Mouse (Mus musculus) liver, postnatal 0 days (tissue): ENCODE data around the gene Tspyl1. TPM values are rescaled to one million over a fixed set of nuclear protein-coding genes. Genes with fewer than 3 reads are reported as not detected.

ENCODE experiments used
- ATAC-seq: fragments of 200-750 bp; cut with Nextera tagmentation; 2 replicates; pipeline ENCODE4 v1.8.0; 2017; ENCODE audit warnings: mild to moderate bottlenecking, moderate library complexity
- DNase-seq: peaks from one replicate; pipeline ENCODE4 v3.0.0-alpha.2; 2016
- H3K27ac ChIP-seq: fragments of 300-500 bp; sonication (generic); 2 replicates; pipeline ENCODE4 v1.5.1; 2014; ENCODE audit warnings: antibody characterized with exemption, moderate library complexity, mild to moderate bottlenecking, low read depth
- H3K27me3 ChIP-seq: fragments of 300-500 bp; sonication (generic); 2 replicates; pipeline ENCODE4 v1.6.1; 2014; ENCODE audit warnings: low read length, control low read depth, mixed read lengths; ENCODE audit not compliant: insufficient read depth
- H3K36me3 ChIP-seq: fragments of 300-500 bp; sonication (generic); replicated peaks from 2 replicates; pipeline ENCODE4 v1.6.1; 2014; ENCODE audit warnings: mild to moderate bottlenecking, control low read depth, low read length, moderate library complexity, mixed read lengths; ENCODE audit not compliant: insufficient read depth
- H3K4me1 ChIP-seq: fragments of 300-500 bp; sonication (generic); 2 replicates; pipeline ENCODE4 v1.6.1; 2014; ENCODE audit warnings: antibody characterized with exemption, mild to moderate bottlenecking, control low read depth; ENCODE audit not compliant: insufficient read depth
- H3K4me2 ChIP-seq: fragments of 300-500 bp; sonication (generic); 2 replicates; pipeline ENCODE4 v1.6.1; 2014; ENCODE audit warnings: low read depth, mild to moderate bottlenecking, low read length, moderate library complexity, mixed read lengths
- H3K4me3 ChIP-seq: fragments of 300-500 bp; sonication (generic); 2 replicates; pipeline ENCODE4 v1.5.1; 2014; ENCODE audit warnings: low read depth, low read length
- H3K9ac ChIP-seq: fragments of 300-500 bp; sonication (generic); replicated peaks from 2 replicates; pipeline ENCODE4 v1.6.1; 2014; ENCODE audit warnings: mild to moderate bottlenecking, moderate library complexity
- H3K9me3 ChIP-seq: fragments of 300-500 bp; sonication (generic); 2 replicates; pipeline ENCODE4 v1.6.1; 2016; ENCODE audit warnings: mild to moderate bottlenecking, control low read depth, low read length, mixed read lengths
- CTCF ChIP-seq: sonication (generic); IDR thresholded peaks from 2 replicates; pipeline ENCODE4 v1.5.1; 2016; ENCODE audit warnings: antibody characterized with exemption, low read depth
- EP300 ChIP-seq: IDR thresholded peaks from 2 replicates; pipeline ENCODE4 v1.6.1; 2016; ENCODE audit warnings: antibody characterized with exemption, low read depth, mild to moderate bottlenecking
- WGBS: fragments of 180-500 bp; shearing (Covaris S2); extraction: QIAGEN DNeasy Blood & Tissue Kit; methylation state at CpG from one replicate; pipeline ENCODE4 v1.1.7; 2014; ENCODE audit not compliant: insufficient replicate concordance; 5-methylcytosine and 5-hydroxymethylcytosine counted together
- polyA plus RNA-seq: library from polyadenylated mRNA; unstranded; fragments of >200 nt; fragmentation: Nextera tagmentation; extraction: Ambion mirVana; gene quantifications from 2 replicates; pipeline ENCODE4 v1.2.1, GENCODE M21; 2015

Gene Tspyl1
- polyA plus RNA-seq, 1 experiment from 2014 or later: 20.7 TPM

GRCm38 (mm10) chr10:34267312-34268070 lies 14.5 kb upstream of the Tspyl1 start:
- WGBS: 55% methylated on average over 5 of the region's 5 CpGs
- Histone ChIP-seq H3K4me1 (no peaks in the 10 kb centered on the region), H3K27ac (no peak overlapping the region), H3K9me3 (no peaks in the 10 kb centered on the region), H3K4me3 (no peak overlapping the region), H3K4me2 (no peak overlapping the region), H3K9ac (no peak overlapping the region), H3K27me3 (no peaks in the 10 kb centered on the region), H3K36me3 (no peaks in the 10 kb centered on the region)
- ATAC-seq: no peak
- no peak for TF ChIP-seq CTCF
- TF ChIP-seq EP300: no peak
- DNase-seq: no peak

GRCm38 (mm10) chr10:34271681-34272080 lies 10.3 kb upstream of the Tspyl1 start:
- ATAC-seq (no peak), DNase-seq (no peak)
- WGBS: 77% methylated on average over 7 of the region's 7 CpGs
- H3K4me2 ChIP-seq: no peak overlapping the region
- TF ChIP-seq EP300: no peak
- TF ChIP-seq CTCF: no peak
- no peaks in the 10 kb centered on the region for H3K27me3 ChIP-seq
- H3K27ac ChIP-seq: no peak overlapping the region
- H3K36me3 ChIP-seq: no peaks in the 10 kb centered on the region
- H3K4me3 ChIP-seq: no peak overlapping the region
- no peaks in the 10 kb centered on the region for H3K9me3 ChIP-seq
- no peaks in the 10 kb centered on the region for H3K4me1 ChIP-seq
- H3K9ac ChIP-seq: no peak overlapping the region

- Histone ChIP-seq H3K4me1 (peaks cover 14% of the 10 kb centered on the region), H3K9ac (no peak overlapping the region), H3K4me2 (peak overlapping the region; percentile 92), H3K4me3 (peak overlapping the region; percentile 99), H3K9me3 (no peaks in the 10 kb centered on the region), H3K27ac (no peak overlapping the region), H3K27me3 (no peaks in the 10 kb centered on the region), H3K36me3 (no peaks in the 10 kb centered on the region)
- no peak for ATAC-seq
- no peak for TF ChIP-seq EP300
- peak; percentile 82 for TF ChIP-seq CTCF
- WGBS: 21% methylated on average over 13 of the region's 13 CpGs
- DNase-seq: peak; percentile 48
Observed at GRCm38 (mm10) chr10:34280591-34281175, 1.3 kb upstream of the Tspyl1 start.

- Histone ChIP-seq H3K4me3 (peak overlapping the region; percentile 99), H3K36me3 (no peaks in the 10 kb centered on the region), H3K4me2 (peak overlapping the region; percentile 92), H3K27ac (peak overlapping the region; percentile 88), H3K9ac (peak overlapping the region; percentile 98), H3K4me1 (peaks cover 14% of the 10 kb centered on the region), H3K9me3 (no peaks in the 10 kb centered on the region), H3K27me3 (no peaks in the 10 kb centered on the region)
- TF ChIP-seq EP300: no peak
- no peak for TF ChIP-seq CTCF
- WGBS: 17% methylated on average over 14 of the region's 14 CpGs
- ATAC-seq: peak; percentile 13
- DNase-seq: no peak
Observed at GRCm38 (mm10) chr10:34281211-34281961, 604 bp upstream of the Tspyl1 start.

GRCm38 (mm10) chr10:34282420-34283238 lies 639 bp downstream of the Tspyl1 start:
- peak overlapping the region; percentile 98 for H3K9ac ChIP-seq
- H3K4me3 ChIP-seq: peak overlapping the region; percentile 99
- no peaks in the 10 kb centered on the region for H3K9me3 ChIP-seq
- peak overlapping the region; percentile 92 for H3K4me2 ChIP-seq
- TF ChIP-seq CTCF (no peak), EP300 (no peak)
- peaks cover 14% of the 10 kb centered on the region for H3K4me1 ChIP-seq
- H3K27me3 ChIP-seq: no peaks in the 10 kb centered on the region
- peaks cover 6% of the 10 kb centered on the region for H3K36me3 ChIP-seq
- ATAC-seq: peak; percentile 53
- peak; percentile 71 for DNase-seq
- peak overlapping the region; percentile 91 for H3K27ac ChIP-seq
- 4% methylated on average over 47 of the region's 47 CpGs for WGBS
